Mouse (Mus musculus) urinary bladder, postnatal 4 days (tissue): ENCODE results near the gene Coro6.
A peak's percentile ranks its signal among the peaks of the same experiment; 100 is the strongest.

Experiments used
- DNase-seq, 2 experiments: peaks; one replicate each; pipeline ENCODE4 v3.0.0; 2021 to 2022; ENCODE audit warnings: low spot score in 2 of 2

Gene Coro6

DNA sequence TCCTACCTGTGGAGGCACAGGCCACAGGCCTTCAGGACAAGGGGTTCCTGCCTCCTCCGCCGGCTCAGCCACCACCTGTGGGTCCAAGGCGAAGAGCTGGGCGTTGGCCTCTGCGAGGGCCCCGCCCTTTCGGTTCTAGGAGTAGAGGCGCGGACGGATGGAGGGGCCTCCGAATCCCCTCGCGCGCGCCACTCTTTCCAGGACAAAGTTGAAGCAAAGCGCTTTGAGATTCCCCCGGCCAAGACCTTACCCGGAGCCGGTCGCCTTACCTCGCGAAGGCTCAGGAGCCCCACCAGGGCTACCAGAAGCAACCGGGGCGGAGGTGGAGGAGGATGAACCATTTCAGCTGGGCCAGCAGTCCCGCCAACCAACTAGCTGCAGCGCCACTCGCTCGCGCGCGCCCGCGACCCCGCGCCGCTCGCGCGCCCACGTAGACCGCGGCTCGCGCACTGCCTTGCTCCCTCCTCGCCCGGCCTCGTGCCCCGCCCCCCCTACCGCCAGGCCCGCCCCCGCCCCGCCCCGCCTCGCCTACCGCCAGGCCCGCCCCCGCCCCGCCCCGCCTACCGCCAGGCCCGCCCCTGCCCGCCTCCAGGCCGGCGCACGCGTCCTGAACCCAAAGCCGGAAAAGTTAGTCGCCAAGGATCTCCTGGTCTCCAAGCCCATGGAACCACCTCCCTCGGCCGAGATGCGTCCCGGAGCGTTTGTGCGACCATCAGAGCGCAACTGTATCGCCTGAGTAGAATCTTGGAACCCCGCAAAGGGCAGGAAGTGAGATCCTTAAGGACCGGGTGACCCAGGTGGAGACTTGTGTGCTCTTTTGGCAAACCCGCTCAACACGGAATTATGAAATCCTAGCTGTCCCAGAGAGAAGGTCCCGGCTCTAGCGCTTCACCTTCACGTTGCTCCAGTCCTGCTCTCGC lies 50.9 kb downstream of the Coro6 start:
- peak; percentile 86 to 88 for DNase-seq

DNA sequence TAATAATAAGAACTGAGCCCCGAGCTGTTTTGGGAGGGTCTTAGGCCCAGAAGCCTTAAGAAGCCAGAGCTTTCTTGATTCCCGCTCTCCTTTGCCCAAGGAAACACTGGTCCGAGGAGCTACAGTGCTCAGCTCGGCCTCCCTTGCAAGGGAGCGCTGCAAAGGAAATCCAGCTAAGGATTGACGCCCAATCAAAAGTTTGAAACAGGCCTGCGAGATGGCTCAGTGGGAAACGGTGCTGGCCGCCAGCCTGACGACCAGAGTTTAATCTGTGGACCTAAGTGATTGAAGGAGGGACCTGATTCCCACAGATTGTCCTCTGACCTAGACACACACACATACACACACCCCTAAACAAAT lies 51.6 kb downstream of the Coro6 start:
- DNase-seq: no peak

DNA sequence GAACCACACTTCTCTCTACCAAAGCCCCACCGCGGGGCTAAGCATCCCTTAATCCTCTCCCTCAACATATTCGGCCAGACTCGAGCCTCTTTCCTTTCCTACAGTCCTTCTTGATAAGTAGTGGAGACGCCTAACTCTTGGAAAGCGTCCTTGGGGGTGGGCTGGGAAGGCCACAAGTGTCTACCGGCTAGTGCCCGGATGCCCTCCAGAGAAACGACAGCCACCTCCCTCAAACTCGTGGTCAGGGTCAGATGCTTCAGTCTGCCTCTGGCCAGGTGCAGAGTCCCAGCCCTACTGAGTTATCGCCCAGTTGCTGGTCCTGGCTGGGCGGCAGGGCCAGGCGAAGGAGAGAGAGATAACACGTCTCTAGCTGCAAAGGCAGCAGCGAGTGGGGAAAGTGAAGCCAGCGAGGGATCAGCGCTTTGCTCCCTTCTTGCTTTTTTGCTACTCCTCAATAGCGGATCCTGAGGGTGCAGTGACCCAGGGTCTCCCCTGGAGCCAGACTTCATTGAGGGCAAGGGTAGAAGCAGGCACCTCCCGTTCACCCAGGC lies 52.1 kb downstream of the Coro6 start:
- DNase-seq: no peak

GRCm38 (mm10) chr11:77514832-77515636 lies 52.8 kb downstream of the Coro6 start, which contains the start of gene Abhd15:
Gene Abhd15 (plus strand): TSS chr11:77515121.
- peak in 1 of 2 experiments; percentile 74 for DNase-seq

DNA sequence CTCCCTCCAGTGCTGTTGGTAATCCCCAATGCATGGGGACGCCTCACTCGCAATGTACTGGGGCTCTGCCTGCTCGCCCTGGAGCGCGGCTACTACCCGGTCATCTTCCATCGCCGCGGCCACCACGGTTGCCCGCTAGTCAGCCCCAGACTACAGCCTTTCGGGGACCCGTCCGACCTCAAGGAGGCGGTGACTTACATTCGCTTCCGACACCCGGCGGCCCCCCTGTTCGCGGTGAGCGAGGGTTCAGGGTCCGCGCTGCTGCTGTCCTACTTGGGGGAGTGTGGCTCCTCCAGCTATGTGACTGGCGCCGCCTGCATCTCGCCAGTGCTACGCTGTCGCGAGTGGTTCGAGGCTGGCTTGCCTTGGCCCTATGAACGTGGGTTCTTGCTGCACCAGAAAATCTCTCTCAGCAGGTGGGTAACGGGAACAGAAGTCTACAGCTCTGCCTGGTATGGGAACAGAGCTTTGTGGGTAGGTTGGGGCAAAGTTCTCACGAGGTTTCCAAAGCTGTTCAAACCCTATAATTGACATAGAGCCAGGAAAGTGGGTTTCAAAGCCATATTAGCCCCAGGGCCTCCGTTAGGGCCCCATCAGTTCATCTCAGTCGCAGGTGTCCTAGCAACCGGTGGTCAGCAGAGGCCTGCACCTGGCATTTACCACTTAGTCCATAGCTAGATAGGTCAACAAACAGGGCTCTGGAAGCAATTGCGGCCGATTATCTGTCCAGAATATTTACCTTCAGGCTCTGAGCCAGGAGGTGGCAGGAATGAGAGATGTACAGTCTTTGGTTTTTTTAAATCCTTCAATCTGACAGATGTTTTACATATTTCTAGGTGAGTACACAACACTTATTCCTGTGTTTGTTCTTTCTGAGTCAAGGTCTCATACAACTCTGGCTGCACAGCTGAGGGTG lies 53.7 kb downstream of the Coro6 start, which contains the start of gene Trp53i13:
Trp53i13 (minus strand) TSS at position 344 of the 916 bp plus-strand sequence.
- peak in 1 of 2 experiments; percentile 15 for DNase-seq

GRCm38 (mm10) chr11:77516553-77517425 lies 54.6 kb downstream of the Coro6 start:
- DNase-seq: peak in 1 of 2 experiments; percentile 14

- no peak for DNase-seq
Observed at GRCm38 (mm10) chr11:77518051-77518798, 56.0 kb downstream of the Coro6 start.

- DNase-seq: no peak
Observed at GRCm38 (mm10) chr11:77519043-77519442, 56.8 kb downstream of the Coro6 start, which contains the start of gene Gm10392. Gene Gm10392 (minus strand): TSS chr11:77519198.
